Mouse (Mus musculus) cerebellum, adult 2 months (tissue): ENCODE results near the gene Vsig10. TPM values are rescaled to one million over a fixed set of nuclear protein-coding genes. Genes with fewer than 3 reads are reported as not detected.

Experiments used
- DNase-seq, 2 experiments: peaks; one replicate each; pipeline ENCODE4 v3.0.0; 2021
- H3K27ac ChIP-seq: fragments of 200-500 bp; 2 replicates; pipeline ENCODE4 v1.5.1; 2012; ENCODE audit warnings: low read length, control low read depth, inconsistent platforms; ENCODE audit not compliant: insufficient read depth
- H3K27me3 ChIP-seq: fragments of 200-500 bp; 2 replicates; pipeline ENCODE4 v1.6.1; 2012; ENCODE audit warnings: inconsistent platforms, mild to moderate bottlenecking, low read length, moderate library complexity; ENCODE audit not compliant: control insufficient read depth, insufficient read depth
- H3K4me1 ChIP-seq: fragments of 200-500 bp; 2 replicates; pipeline ENCODE4 v1.6.1; 2011; ENCODE audit warnings: low read length; ENCODE audit not compliant: control insufficient read depth, insufficient read depth
- H3K4me3 ChIP-seq: fragments of 200-500 bp; replicated peaks from 2 replicates; pipeline ENCODE3; 2011; ENCODE audit warnings: mild to moderate bottlenecking, low read depth, low read length, control low read depth; ENCODE audit not compliant: insufficient read depth
- CTCF ChIP-seq: fragments of 200-500 bp; IDR thresholded peaks from 2 replicates; pipeline ENCODE4 v1.5.1; 2011; ENCODE audit warnings: low read depth, mild to moderate bottlenecking, control low read depth, low read length, moderate library complexity, borderline replicate concordance; ENCODE audit not compliant: insufficient read depth
- POLR2A ChIP-seq: fragments of 200-500 bp; IDR thresholded peaks from 2 replicates; pipeline ENCODE4 v1.6.1; 2011; ENCODE audit warnings: low read length, control low read depth, borderline replicate concordance; ENCODE audit not compliant: insufficient read depth
- WGBS: fragments of 180-500 bp; shearing (Covaris S2); methylation state at CpG from one replicate; pipeline ENCODE4 v1.1.7; 2018; 5-methylcytosine and 5-hydroxymethylcytosine counted together
- polyA plus RNA-seq: library from polyadenylated mRNA; depleted of rRNA; stranded (reverse); fragments of >200 nt; gene quantifications from 2 replicates; pipeline ENCODE4 v1.2.3, GENCODE M21; 2012; rRNA removed

The Vsig10 gene
- polyA plus RNA-seq, 1 experiment = 3.9 TPM

- Histone ChIP-seq H3K27me3 (no peaks in the 10 kb centered on the region), H3K4me3 (no peak overlapping the region), H3K4me1 (no peaks in the 10 kb centered on the region), H3K27ac (no peak overlapping the region)
- WGBS = 80% methylated on average over 9 of the region's 9 CpGs
- DNase-seq = no peak
- TF ChIP-seq POLR2A (no peak), CTCF (no peak)
These were observed 80.4 kb downstream of the Vsig10 start for GRCm38 (mm10) chr5:117399281-117399680.

- H3K27ac ChIP-seq = no peak overlapping the region
- TF ChIP-seq CTCF (no peak), POLR2A (no peak)
- H3K4me3 ChIP-seq = no peak overlapping the region
- no peak for DNase-seq
- no peaks in the 10 kb centered on the region for H3K4me1 ChIP-seq
- no peaks in the 10 kb centered on the region for H3K27me3 ChIP-seq
- WGBS = 85% methylated on average over 8 of the region's 8 CpGs
These were observed 84.7 kb downstream of the Vsig10 start for GRCm38 (mm10) chr5:117403609-117404008.

Other genes with a start within 250 kb of the Vsig10 start
- 119 and 127 TPM in 2 replicates for gene Suds3, start 203.0 kb upstream of the Vsig10 start, polyA plus RNA-seq
- 43.6 and 47.0 TPM in 2 replicates for gene Taok3, start 199.0 kb upstream of the Vsig10 start, polyA plus RNA-seq
- 792 and 833 TPM in 2 replicates for gene Pebp1, start 31.5 kb upstream of the Vsig10 start, polyA plus RNA-seq
- gene Wsb2, start 38.2 kb downstream of the Vsig10 start, polyA plus RNA-seq = 235 and 238 TPM in 2 replicates
- gene Rfc5, start 70.0 kb downstream of the Vsig10 start, polyA plus RNA-seq = 9.9 and 10.4 TPM in 2 replicates
- gene Ksr2, start 94.9 kb downstream of the Vsig10 start, polyA plus RNA-seq = 12.1 and 13.7 TPM in 2 replicates